Mouse (Mus musculus): ENCODE data around the gene Polr3h. TPM values are rescaled to one million over a fixed set of nuclear protein-coding genes. Genes with fewer than 3 reads are reported as not detected.
A peak's percentile ranks its signal among the peaks of the same experiment; 100 is the strongest.
"Not testable (repeated sequence)": the region's sequence is repeated elsewhere in the genome, so short reads cannot be mapped to it uniquely, and the experiment has no call there.

The Polr3h gene
- polyA plus RNA-seq, 1 experiment, result 247 TPM

DNA sequence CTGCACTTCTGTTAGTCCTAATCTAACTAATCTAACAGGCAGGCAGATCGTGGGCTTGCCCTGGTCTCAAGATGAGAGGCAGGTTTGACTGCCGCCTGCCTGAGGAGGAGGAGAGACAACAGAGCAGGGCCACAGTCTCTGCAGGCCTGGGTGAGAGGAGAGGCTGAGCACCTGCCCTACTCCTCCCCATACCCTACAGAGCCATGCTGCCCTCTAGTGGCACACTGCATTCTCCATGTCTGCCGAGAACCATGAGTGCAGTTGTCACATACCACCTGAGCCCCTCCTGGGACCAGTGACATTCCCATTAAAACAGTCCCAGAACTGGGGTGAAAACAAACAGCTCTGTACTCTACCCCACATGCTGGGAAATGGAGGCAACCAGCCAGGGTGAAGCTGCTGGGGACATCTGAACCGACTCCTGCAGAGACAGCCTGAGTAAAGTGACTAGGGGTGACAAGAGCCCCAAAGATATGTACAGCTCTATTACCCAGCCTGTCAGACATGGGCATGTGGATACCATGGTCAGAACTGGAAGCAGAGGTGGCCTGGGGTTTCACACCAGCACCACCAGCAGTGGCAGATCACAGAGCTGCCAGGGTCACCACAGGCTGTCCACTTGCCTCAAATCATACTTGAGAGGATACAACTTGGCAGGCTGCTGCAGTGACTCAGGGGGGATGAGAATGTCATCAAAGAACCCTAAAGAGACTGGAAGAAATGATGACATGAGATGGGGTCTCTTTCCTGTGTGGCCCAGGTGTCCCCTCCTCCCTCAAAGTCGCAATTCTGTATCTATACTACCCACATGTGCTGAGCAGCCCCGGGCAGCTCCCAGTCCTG is 8.2 kb downstream of the Polr3h start:
- H3K27me3 ChIP-seq (ENCODE audit: control insufficient read depth, insufficient read depth, insufficient read length), result no peaks in the 10 kb centered on the region
- no peak overlapping the region for H3K4me3 ChIP-seq
- TF ChIP-seq REST (IDR thresholded peaks at IDR 0.05; ENCODE audit: insufficient read depth, insufficient read length) (no peak), USF1 (IDR thresholded peaks at IDR 0.05; ENCODE audit: low read depth) (no peak), POLR2A (IDR thresholded peaks at IDR 0.05; ENCODE audit: insufficient read length, low read depth) (peak; percentile 46), MYOD1 (IDR thresholded peaks at IDR 0.05; ENCODE audit: control insufficient read depth in 1 of 3, insufficient read length in 2 of 3, low read depth in 2 of 3) (peak in 2 of 3 experiments; percentile 66 to 79), POLR2AphosphoS2 (IDR thresholded peaks at IDR 0.05; ENCODE audit: insufficient read length, low read depth) (peak; percentile 86), MYOG (IDR thresholded peaks at IDR 0.05; ENCODE audit: control insufficient read depth in 1 of 3, insufficient read depth in 1 of 3, insufficient read length in 2 of 3, low read depth in 2 of 3) (peak; percentile 5 to 63 (median 43)), E2F4 (IDR thresholded peaks at IDR 0.05; ENCODE audit: insufficient read depth) (no peak), MAX (IDR thresholded peaks at IDR 0.05; ENCODE audit: low read depth) (no peak), TCF12 (IDR thresholded peaks at IDR 0.05; ENCODE audit: insufficient read depth, poor library complexity, severe bottlenecking) (no peak), SRF (IDR thresholded peaks at IDR 0.05; ENCODE audit: control insufficient read depth, insufficient read length, low read depth) (peak; percentile 45), CEBPB (IDR thresholded peaks at IDR 0.05; ENCODE audit: insufficient read depth, poor library complexity, severe bottlenecking) (no peak), TCF3 (IDR thresholded peaks at IDR 0.05; ENCODE audit: insufficient read length, low read depth) (no peak)
- peaks cover 42% of the 10 kb centered on the region for H3K36me3 ChIP-seq (ENCODE audit: control insufficient read depth, insufficient read depth)
- H3K4me2 ChIP-seq (ENCODE audit: low read depth), result no peak overlapping the region
- H3K79me2 ChIP-seq (ENCODE audit: control insufficient read depth, insufficient read depth), result no peaks in the 10 kb centered on the region
- no peak overlapping the region for H3ac ChIP-seq (ENCODE audit: control insufficient read depth, insufficient read length)

DNA sequence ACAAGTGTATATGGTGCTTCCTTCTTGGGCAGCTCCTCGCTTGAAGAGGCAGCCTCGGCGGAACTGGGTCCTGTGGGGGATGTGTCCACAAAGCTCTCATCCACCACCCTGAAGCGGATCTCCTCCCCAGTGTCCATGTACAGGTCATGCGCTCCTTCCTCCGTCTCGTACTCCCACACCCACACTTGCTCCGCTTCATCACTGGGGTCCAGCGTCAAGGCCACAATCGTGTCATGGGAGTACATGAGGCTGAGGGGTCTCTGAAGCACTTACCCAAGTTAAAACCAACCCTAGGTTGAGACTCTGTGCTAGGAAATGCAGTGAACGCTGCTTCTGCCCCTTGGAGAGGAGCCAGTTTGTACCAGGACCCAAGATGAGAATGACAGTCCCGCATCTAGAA is 8.8 kb downstream of the Polr3h start:
- Histone ChIP-seq H3ac (ENCODE audit: control insufficient read depth, insufficient read length) (no peak overlapping the region), H3K36me3 (ENCODE audit: control insufficient read depth, insufficient read depth) (peaks cover 49% of the 10 kb centered on the region), H3K4me3 (no peak overlapping the region), H3K27me3 (ENCODE audit: control insufficient read depth, insufficient read depth, insufficient read length) (no peaks in the 10 kb centered on the region), H3K79me2 (ENCODE audit: control insufficient read depth, insufficient read depth) (no peaks in the 10 kb centered on the region), H3K4me2 (ENCODE audit: low read depth) (no peak overlapping the region)
- peak; percentile 86 for TF ChIP-seq POLR2AphosphoS2 (IDR thresholded peaks at IDR 0.05; ENCODE audit: insufficient read length, low read depth)
- no peak for TF ChIP-seq E2F4 (IDR thresholded peaks at IDR 0.05; ENCODE audit: insufficient read depth)
- peak; percentile 29 for TF ChIP-seq POLR2A (IDR thresholded peaks at IDR 0.05; ENCODE audit: insufficient read length, low read depth)

DNA sequence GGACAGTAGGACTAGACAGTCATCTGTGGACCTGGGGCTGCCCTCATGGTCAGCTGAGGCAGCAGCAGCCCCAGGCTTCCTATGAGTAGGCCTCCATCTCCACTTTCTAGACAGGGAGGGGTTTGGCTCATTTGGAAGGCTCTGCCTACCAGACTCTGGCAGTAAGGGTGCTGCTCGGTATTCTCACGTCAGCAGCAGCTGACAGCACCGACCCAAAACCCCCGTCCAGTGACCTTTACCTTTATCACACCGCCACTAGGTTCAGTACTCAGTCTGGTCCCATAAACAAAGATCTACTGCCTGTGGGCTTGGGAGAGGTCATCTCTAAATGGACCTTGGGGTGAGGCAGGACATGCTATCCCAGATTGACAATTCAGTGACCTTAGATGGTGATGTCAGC is 10.4 kb downstream of the Polr3h start:
- H3K79me2 ChIP-seq (ENCODE audit: control insufficient read depth, insufficient read depth), result no peaks in the 10 kb centered on the region
- no peak overlapping the region for H3ac ChIP-seq (ENCODE audit: control insufficient read depth, insufficient read length)
- H3K36me3 ChIP-seq (ENCODE audit: control insufficient read depth, insufficient read depth), result peaks cover 57% of the 10 kb centered on the region
- H3K27me3 ChIP-seq (ENCODE audit: control insufficient read depth, insufficient read depth, insufficient read length), result no peaks in the 10 kb centered on the region
- H3K4me2 ChIP-seq (ENCODE audit: low read depth), result no peak overlapping the region
- no peak overlapping the region for H3K4me3 ChIP-seq
- TF ChIP-seq POLR2AphosphoS2 (IDR thresholded peaks at IDR 0.05; ENCODE audit: insufficient read length, low read depth) (peak; percentile 15), MYOG (IDR thresholded peaks at IDR 0.05; ENCODE audit: control insufficient read depth in 1 of 3, insufficient read depth in 1 of 3, insufficient read length in 2 of 3, low read depth in 2 of 3) (no peak)

DNA sequence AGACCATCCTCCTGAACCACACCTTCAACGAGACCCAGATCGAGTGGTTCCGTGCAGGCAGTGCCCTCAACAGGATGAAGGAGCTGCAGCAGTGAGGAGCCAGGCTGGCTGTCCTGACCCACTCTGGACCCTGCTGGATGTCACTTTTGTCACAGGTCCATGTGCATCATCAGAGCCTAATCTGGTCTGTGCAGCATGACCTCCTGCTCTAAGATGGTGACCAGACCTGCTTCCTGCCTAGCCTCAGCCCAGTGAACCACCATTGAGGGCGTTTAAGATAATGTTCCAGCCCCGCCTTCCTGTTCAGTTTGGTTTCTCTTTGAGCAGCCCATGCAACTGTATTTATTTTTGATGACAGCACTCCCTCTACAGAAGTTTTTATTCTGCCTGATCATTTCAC is 11.4 kb downstream of the Polr3h start:
- TF ChIP-seq REST (IDR thresholded peaks at IDR 0.05; ENCODE audit: insufficient read depth, insufficient read length) (no peak), POLR2AphosphoS2 (IDR thresholded peaks at IDR 0.05; ENCODE audit: insufficient read length, low read depth) (peak; percentile 75), POLR2A (IDR thresholded peaks at IDR 0.05; ENCODE audit: insufficient read length, low read depth) (peak; percentile 27), USF1 (IDR thresholded peaks at IDR 0.05; ENCODE audit: low read depth) (no peak)
- H3K36me3 ChIP-seq (ENCODE audit: control insufficient read depth, insufficient read depth), result peaks cover 66% of the 10 kb centered on the region
- no peak overlapping the region for H3K4me3 ChIP-seq
- H3K79me2 ChIP-seq (ENCODE audit: control insufficient read depth, insufficient read depth), result no peaks in the 10 kb centered on the region
- no peaks in the 10 kb centered on the region for H3K27me3 ChIP-seq (ENCODE audit: control insufficient read depth, insufficient read depth, insufficient read length)
- no peak overlapping the region for H3ac ChIP-seq (ENCODE audit: control insufficient read depth, insufficient read length)
- no peak overlapping the region for H3K4me2 ChIP-seq (ENCODE audit: low read depth)

DNA sequence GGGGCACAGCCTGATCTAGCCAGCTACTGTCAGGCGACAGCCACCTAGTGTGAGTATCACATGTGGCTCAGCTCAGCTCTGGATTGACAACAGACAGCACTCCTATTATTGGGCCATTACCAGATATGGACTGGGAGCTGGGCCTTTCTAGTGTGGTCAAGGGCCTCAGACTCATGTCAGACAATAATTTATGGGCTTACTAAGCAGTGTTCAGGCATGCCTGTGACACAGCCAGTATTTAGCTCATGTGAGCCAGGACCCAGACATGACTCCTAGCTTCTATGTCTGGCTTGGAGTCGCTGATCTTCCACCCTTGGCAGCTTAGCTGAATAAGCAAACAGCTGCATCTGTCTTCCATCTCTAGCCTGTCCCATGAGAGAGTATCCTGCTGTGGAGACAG is 13.5 kb downstream of the Polr3h start:
- no peaks in the 10 kb centered on the region for H3K27me3 ChIP-seq (ENCODE audit: control insufficient read depth, insufficient read depth, insufficient read length)
- H3ac ChIP-seq (ENCODE audit: control insufficient read depth, insufficient read length), result no peak overlapping the region
- H3K4me2 ChIP-seq (ENCODE audit: low read depth), result no peak overlapping the region
- H3K4me3 ChIP-seq, result no peak overlapping the region
- TF ChIP-seq E2F4 (IDR thresholded peaks at IDR 0.05; ENCODE audit: insufficient read depth), result no peak
- no peak for TF ChIP-seq REST (IDR thresholded peaks at IDR 0.05; ENCODE audit: insufficient read depth, insufficient read length)
- TF ChIP-seq SRF (IDR thresholded peaks at IDR 0.05; ENCODE audit: control insufficient read depth, insufficient read length, low read depth), result no peak
- no peak for TF ChIP-seq MAX (IDR thresholded peaks at IDR 0.05; ENCODE audit: low read depth)
- no peak for TF ChIP-seq TCF3 (IDR thresholded peaks at IDR 0.05; ENCODE audit: insufficient read length, low read depth)
- peak in 1 of 3 experiments; percentile 14 for TF ChIP-seq MYOD1 (IDR thresholded peaks at IDR 0.05; ENCODE audit: control insufficient read depth in 1 of 3, insufficient read length in 2 of 3, low read depth in 2 of 3)
- H3K36me3 ChIP-seq (ENCODE audit: control insufficient read depth, insufficient read depth), result peaks cover 83% of the 10 kb centered on the region
- no peaks in the 10 kb centered on the region for H3K79me2 ChIP-seq (ENCODE audit: control insufficient read depth, insufficient read depth)

DNA sequence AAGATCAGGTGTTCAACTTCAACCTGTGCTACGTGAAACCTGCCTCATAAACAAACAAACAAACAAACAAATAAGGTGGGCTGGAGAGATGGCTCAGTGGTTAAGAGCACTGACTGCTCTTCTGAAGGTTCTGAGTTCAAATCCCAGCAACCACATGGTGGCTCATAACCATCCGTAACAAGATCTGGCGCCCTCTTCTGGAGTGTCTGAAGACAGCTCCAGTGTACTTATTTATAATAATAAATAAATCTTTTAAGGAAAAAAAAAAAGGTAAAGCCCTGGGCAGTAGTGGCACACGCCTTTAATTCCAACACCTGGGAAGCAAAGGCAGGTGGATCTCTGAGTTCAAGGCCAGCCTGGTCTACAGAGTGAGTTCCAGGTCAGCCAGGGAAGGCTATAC is 17.3 kb downstream of the Polr3h start:
- H3K4me2 ChIP-seq (ENCODE audit: low read depth); H3ac ChIP-seq (ENCODE audit: control insufficient read depth, insufficient read length); H3K27me3 ChIP-seq (ENCODE audit: control insufficient read depth, insufficient read depth, insufficient read length); H3K4me3 ChIP-seq; H3K79me2 ChIP-seq (ENCODE audit: control insufficient read depth, insufficient read depth): not testable (repeated sequence)
- peaks cover 84% of the 10 kb centered on the region for H3K36me3 ChIP-seq (ENCODE audit: control insufficient read depth, insufficient read depth)

All from myocyte (in vitro differentiated cells).